Mouse (Mus musculus) limb, embryonic 11.5 days (tissue): ENCODE results near the gene Tmbim1. TPM values are rescaled to one million over a fixed set of nuclear protein-coding genes. Genes with fewer than 3 reads are reported as not detected.

Experiments
- ATAC-seq: fragments of 200-750 bp; cut with Nextera tagmentation; 2 replicates; pipeline ENCODE4 v1.8.0; 2017; ENCODE audit warnings: low read depth; ENCODE audit not compliant: insufficient number of reproducible peaks, low FRiP score, low TSS enrichment
- DNase-seq: peaks from one replicate; pipeline ENCODE4 v3.0.0-alpha.2; 2015; ENCODE audit warnings: low spot score
- H3K27ac ChIP-seq: fragments of 300-500 bp; sonication (generic); replicated peaks from 2 replicates; pipeline ENCODE4 v1.5.1; 2014; ENCODE audit warnings: low read depth, mild to moderate bottlenecking, low read length
- H3K27me3 ChIP-seq: fragments of 300-500 bp; sonication (generic); 2 replicates; pipeline ENCODE4 v1.6.1; 2014; ENCODE audit warnings: mild to moderate bottlenecking, low read length, mixed read lengths; ENCODE audit not compliant: control insufficient read depth, insufficient read depth
- H3K36me3 ChIP-seq: fragments of 300-500 bp; sonication (generic); 2 replicates; pipeline ENCODE4 v1.6.1; 2014; ENCODE audit warnings: mild to moderate bottlenecking, low read length, moderate library complexity, mixed read lengths; ENCODE audit not compliant: control insufficient read depth, insufficient read depth
- H3K4me1 ChIP-seq: fragments of 300-500 bp; sonication (generic); 2 replicates; pipeline ENCODE4 v1.6.1; 2014; ENCODE audit warnings: low read length, mixed read lengths; ENCODE audit not compliant: control insufficient read depth, insufficient read depth
- H3K4me2 ChIP-seq: fragments of 300-500 bp; sonication (generic); 2 replicates; pipeline ENCODE4 v1.6.1; 2014; ENCODE audit warnings: low read depth, mild to moderate bottlenecking, moderate library complexity; ENCODE audit not compliant: severe bottlenecking
- H3K4me3 ChIP-seq: fragments of 300-500 bp; sonication (generic); 2 replicates; pipeline ENCODE4 v1.5.1; 2014; ENCODE audit warnings: low read depth, low read length
- H3K9ac ChIP-seq: fragments of 300-500 bp; sonication (generic); 2 replicates; pipeline ENCODE4 v1.6.1; 2014; ENCODE audit warnings: mild to moderate bottlenecking, low read length
- H3K9me3 ChIP-seq: fragments of 300-500 bp; sonication (generic); 2 replicates; pipeline ENCODE4 v1.6.1; 2016; ENCODE audit warnings: low read length; ENCODE audit not compliant: control insufficient read depth
- WGBS: fragments of 180-500 bp; shearing (Covaris S2); extraction: QIAGEN DNeasy Blood & Tissue Kit; methylation state at CpG from one replicate; pipeline ENCODE4 v1.1.7; 2014; 5-methylcytosine and 5-hydroxymethylcytosine counted together
- polyA plus RNA-seq: library from polyadenylated mRNA; unstranded; fragments of >200 nt; fragmentation: Nextera tagmentation; extraction: Ambion mirVana; gene quantifications from 2 replicates; pipeline ENCODE4 v1.2.1, GENCODE M21; 2014

The Tmbim1 gene
- polyA plus RNA-seq, 1 experiment from 2014 or later, result 10.5 TPM

DNA sequence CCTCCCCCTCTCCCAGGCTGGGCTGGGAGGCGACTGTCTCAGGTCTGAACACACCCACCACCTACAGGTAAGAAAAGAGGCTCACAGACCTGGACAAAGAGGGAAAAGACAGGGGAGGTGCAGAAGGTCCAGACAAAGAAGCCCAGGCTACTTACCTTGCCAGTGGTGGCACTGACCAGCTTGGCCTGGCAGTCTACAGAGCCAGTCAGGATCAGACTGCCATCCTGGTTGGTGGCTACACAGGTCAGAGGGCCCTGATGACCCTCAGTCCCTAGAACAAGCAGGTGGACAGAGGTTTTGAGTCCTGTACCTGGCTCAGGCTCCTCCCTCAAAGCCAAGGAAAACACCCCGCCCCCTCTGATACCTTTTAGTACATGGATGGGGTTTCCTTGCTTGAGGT, 24.1 kb downstream of the Tmbim1 start:
- Histone ChIP-seq H3K9ac (no peak overlapping the region), H3K27ac (no peak overlapping the region), H3K4me2 (no peak overlapping the region), H3K4me3 (no peak overlapping the region), H3K9me3 (no peaks in the 10 kb centered on the region), H3K4me1 (peaks cover 12% of the 10 kb centered on the region), H3K36me3 (peaks cover 24% of the 10 kb centered on the region), H3K27me3 (no peaks in the 10 kb centered on the region)
- DNase-seq (no peak), ATAC-seq (no peak)
- 95% methylated on average over 2 of the region's 2 CpGs for whole genome bisulfite sequencing

DNA sequence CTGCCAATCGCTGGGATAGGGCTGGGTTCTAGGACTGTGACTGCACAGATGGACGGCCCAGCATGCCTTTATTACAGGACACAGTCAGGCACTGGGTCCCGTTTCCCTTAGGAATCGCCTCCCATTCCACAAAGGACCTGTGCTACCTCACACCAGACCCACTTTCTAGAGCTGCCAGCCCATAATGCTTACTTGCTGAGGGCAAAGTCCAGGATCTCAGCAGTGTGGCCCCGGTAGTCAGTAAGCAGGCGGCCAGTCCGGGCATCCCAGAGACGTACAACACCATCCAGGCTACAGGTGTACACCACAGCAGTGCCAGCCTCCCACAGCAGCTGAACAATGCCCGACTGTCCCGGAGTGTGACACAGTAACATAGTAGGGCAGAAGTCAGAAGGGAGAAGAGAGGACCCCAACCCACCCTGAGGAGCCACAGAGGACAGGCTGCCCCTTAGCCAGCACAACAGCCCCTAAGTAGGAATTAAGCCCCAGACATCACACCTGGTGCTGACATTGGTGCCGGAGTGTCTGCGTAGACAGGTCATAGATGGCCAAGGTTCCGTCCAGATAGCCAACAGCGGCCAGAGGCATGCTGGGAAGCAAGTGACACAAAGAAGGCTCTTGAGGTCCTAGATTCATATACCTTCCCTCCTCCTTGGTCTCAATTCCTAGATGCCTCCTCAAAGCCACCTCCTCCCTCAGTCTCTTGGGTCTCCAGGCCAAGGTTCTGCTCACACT, 24.7 kb downstream of the Tmbim1 start:
- Histone ChIP-seq H3K9me3 (no peaks in the 10 kb centered on the region), H3K36me3 (peaks cover 24% of the 10 kb centered on the region), H3K27ac (no peak overlapping the region), H3K27me3 (no peaks in the 10 kb centered on the region), H3K4me3 (no peak overlapping the region), H3K4me1 (peaks cover 9% of the 10 kb centered on the region), H3K9ac (no peak overlapping the region), H3K4me2 (no peak overlapping the region)
- DNase-seq, result no peak
- ATAC-seq, result no peak
- WGBS, result 91% methylated on average over 14 of the region's 14 CpGs

DNA sequence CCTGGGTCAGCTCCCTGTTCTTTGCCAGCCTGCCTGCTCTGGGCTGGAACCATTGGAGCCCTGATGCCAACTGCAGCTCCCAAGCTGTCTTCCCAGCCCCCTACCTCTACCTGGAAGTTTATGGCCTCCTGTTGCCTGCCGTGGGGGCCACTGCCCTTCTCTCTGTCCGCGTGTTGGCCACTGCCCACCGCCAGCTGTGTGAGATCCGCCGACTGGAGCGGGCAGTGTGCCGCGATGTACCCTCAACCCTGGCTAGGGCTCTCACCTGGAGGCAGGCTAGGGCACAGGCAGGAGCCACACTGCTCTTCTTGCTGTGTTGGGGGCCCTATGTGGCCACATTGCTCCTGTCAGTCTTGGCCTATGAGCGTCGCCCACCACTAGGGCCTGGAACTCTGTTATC, 26.4 kb downstream of the Tmbim1 start:
- peaks cover 24% of the 10 kb centered on the region for H3K36me3 ChIP-seq
- H3K27me3 ChIP-seq, result no peaks in the 10 kb centered on the region
- H3K27ac ChIP-seq, result no peak overlapping the region
- DNase-seq (no peak), ATAC-seq (no peak)
- WGBS, result 87% methylated on average over 11 of the region's 11 CpGs
- no peaks in the 10 kb centered on the region for H3K9me3 ChIP-seq
- no peak overlapping the region for H3K4me2 ChIP-seq
- H3K4me1 ChIP-seq, result peaks cover 14% of the 10 kb centered on the region
- no peak overlapping the region for H3K9ac ChIP-seq
- no peak overlapping the region for H3K4me3 ChIP-seq

DNA sequence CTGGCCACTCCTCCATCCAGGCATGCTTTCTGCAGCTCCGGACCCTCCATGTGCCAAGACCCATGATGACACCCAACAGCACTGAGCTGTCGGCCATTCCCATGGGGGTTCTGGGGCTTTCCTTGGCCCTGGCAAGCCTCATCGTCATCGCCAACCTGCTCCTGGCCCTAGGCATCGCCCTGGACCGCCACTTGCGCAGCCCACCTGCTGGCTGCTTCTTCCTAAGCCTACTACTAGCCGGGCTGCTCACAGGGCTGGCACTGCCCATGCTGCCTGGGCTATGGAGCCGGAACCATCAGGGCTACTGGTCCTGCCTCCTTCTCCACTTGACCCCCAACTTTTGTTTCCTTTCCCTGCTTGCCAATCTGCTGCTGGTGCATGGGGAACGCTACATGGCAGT, 26.9 kb downstream of the Tmbim1 start, which contains the start of gene Gpbar1:
Gpbar1 (plus strand) TSS at position 13 of the 400 bp plus-strand sequence.
- Histone ChIP-seq H3K9me3 (no peaks in the 10 kb centered on the region), H3K27ac (no peak within 1 kb of the TSS), H3K36me3 (peaks cover 24% of the 10 kb centered on the region), H3K4me1 (peaks cover 11% of the 10 kb centered on the region), H3K4me2 (no peak within 1 kb of the TSS), H3K9ac (no peak within 1 kb of the TSS), H3K4me3 (no peak within 1 kb of the TSS), H3K27me3 (no peaks in the 10 kb centered on the region)
- no peak for DNase-seq
- 93% methylated on average over 10 of the region's 10 CpGs for WGBS
- no peak for ATAC-seq

DNA sequence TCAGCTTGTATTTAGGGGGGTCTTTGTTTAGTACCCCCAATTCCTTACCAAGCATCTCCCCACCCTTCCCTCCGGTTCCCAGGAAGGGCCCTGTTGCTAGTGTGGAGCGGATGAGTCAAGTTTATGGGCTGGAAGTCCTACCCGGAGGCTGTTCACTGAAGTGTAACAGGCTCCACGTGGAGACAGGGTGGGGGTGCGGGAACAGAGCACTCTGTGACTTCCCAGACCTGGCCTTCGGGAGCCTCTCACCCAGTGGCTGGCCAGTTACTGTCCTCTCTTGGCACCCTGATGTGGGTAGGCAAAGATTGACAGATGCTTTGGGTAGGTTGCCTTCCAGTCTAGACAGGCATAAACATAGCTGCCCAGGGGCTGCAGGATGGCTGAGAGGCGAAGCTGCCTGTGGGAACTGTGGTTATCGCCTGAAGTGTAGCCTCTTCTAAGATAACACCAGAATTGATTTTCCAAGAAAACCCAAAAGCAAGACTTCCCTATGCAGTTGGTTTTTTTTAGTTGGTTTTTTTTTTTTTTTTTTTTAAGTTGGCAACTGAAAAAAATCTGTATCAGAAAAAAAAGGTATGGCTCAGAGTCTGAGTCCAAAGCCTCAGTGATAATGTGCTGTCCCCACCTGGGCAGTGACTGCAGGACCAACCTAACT, 27.4 kb downstream of the Tmbim1 start:
- no peak overlapping the region for H3K4me3 ChIP-seq
- no peak overlapping the region for H3K9ac ChIP-seq
- DNase-seq (no peak), ATAC-seq (no peak)
- no peak overlapping the region for H3K27ac ChIP-seq
- H3K36me3 ChIP-seq, result peaks cover 21% of the 10 kb centered on the region
- H3K27me3 ChIP-seq, result no peaks in the 10 kb centered on the region
- WGBS, result 63% methylated on average over 8 of the region's 8 CpGs
- H3K9me3 ChIP-seq, result no peaks in the 10 kb centered on the region
- peaks cover 10% of the 10 kb centered on the region; the same call in 1 of the 2 replicates for H3K4me1 ChIP-seq
- H3K4me2 ChIP-seq, result no peak overlapping the region

DNA sequence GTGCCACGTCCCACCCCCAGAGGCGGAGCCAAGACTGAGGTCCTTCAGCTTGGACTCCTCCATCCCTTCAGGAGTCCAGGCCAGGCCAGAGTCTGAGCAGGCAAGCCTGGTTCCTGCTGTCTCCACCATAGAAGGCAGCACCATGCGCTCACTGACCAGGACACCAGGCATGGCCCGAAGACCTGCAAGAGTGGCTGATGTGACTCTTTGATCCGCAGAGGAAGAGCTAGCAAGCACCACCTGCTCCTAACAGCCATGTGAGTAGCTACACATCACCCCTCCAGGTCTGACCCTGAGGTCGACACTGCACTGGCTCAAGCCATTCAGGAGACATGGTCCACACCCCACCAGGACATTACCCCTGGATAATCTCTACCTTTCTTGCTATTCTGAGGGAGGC, 28.4 kb downstream of the Tmbim1 start:
- Histone ChIP-seq H3K4me1 (peaks cover 10% of the 10 kb centered on the region; the same call in 1 of the 2 replicates), H3K4me3 (no peak overlapping the region), H3K9ac (no peak overlapping the region), H3K4me2 (no peak overlapping the region), H3K27ac (no peak overlapping the region), H3K9me3 (no peaks in the 10 kb centered on the region), H3K27me3 (no peaks in the 10 kb centered on the region), H3K36me3 (peaks cover 13% of the 10 kb centered on the region)
- WGBS, result 64% methylated on average over 6 of the region's 6 CpGs
- ATAC-seq (no peak), DNase-seq (no peak)

DNA sequence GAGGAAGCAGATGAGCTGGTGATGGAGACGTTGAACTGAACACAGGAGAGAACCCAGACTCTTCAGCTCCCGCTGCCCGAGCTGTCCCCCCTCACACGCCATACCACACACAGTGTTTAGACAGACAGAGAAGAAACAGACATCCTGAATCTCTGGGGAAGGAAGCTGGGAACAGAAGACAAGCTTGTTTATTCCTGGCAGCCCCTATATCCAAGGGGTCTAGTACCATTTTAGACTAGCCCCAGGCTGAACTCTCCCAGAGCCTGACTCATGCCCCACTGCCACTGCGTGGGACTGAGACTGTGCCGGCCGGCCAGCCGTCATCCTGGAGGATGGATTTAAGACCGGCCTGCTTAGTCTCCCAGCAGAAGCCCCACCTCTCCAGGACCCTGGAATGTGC, 30.4 kb downstream of the Tmbim1 start:
- ATAC-seq, result no peak

DNA sequence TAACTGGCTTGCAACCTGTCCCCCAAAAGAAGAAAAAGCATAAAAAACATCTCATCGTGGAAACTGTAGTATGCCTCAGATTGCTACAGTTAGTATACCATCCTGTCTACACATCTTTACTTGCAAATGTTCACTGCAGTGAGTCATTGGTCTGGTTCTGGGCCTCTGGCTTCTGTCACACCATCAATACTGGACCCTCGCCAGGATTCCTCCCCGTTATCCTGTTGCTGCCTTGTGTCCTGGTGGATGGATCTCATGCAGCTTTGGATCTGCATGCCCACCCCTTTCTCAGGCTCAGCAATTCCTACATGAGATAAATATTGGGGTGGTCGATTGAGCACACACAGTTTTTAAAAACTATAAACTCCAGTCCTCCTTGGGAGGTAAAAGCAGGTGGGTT, 33.8 kb downstream of the Tmbim1 start:
- peaks cover 5% of the 10 kb centered on the region; the same call in 1 of the 2 replicates for H3K36me3 ChIP-seq
- H3K27ac ChIP-seq, result no peak overlapping the region
- no peak overlapping the region for H3K9ac ChIP-seq
- no peaks in the 10 kb centered on the region for H3K9me3 ChIP-seq
- ATAC-seq (no peak), DNase-seq (no peak)
- H3K4me1 ChIP-seq, result peaks cover 10% of the 10 kb centered on the region; the same call in 1 of the 2 replicates
- no peak overlapping the region for H3K4me2 ChIP-seq
- WGBS, result 80% methylated on average over 4 of the region's 4 CpGs
- no peaks in the 10 kb centered on the region for H3K27me3 ChIP-seq
- no peak overlapping the region for H3K4me3 ChIP-seq

More for the DNA sequence above, 30.4 kb downstream of the Tmbim1 start:
- Histone ChIP-seq H3K9ac (no peak overlapping the region), H3K9me3 (no peaks in the 10 kb centered on the region), H3K4me3 (no peak overlapping the region), H3K4me2 (no peak overlapping the region), H3K36me3 (peaks cover 6% of the 10 kb centered on the region; the same call in 1 of the 2 replicates), H3K4me1 (peaks cover 10% of the 10 kb centered on the region; the same call in 1 of the 2 replicates), H3K27me3 (no peaks in the 10 kb centered on the region), H3K27ac (no peak overlapping the region)
- WGBS, result 14% methylated on average over 9 of the region's 9 CpGs
- DNase-seq, result peak; percentile 42
